Mouse (Mus musculus) limb, embryonic 14.5 days (tissue): Measurements from ENCODE around the gene Rbck1. TPM values are rescaled to one million over a fixed set of nuclear protein-coding genes. Genes with fewer than 3 reads are reported as not detected.
A peak's percentile ranks its signal among the peaks of the same experiment; 100 is the strongest.

Experiments
- ATAC-seq: fragments of 200-750 bp; cut with Nextera tagmentation; 2 replicates; pipeline ENCODE4 v1.8.0; 2017; ENCODE audit warnings: low read depth, moderate number of reproducible peaks, moderate TSS enrichment; ENCODE audit not compliant: low FRiP score
- DNase-seq: peaks from one replicate; pipeline ENCODE4 v3.0.0-alpha.2; 2015; ENCODE audit warnings: low spot score
- H3K27ac ChIP-seq: fragments of 300-500 bp; sonication (generic); replicated peaks from 2 replicates; pipeline ENCODE4 v1.5.1; 2014; ENCODE audit warnings: low read depth, mild to moderate bottlenecking, low read length, moderate library complexity, mixed read lengths
- H3K27me3 ChIP-seq: fragments of 300-500 bp; sonication (generic); 2 replicates; pipeline ENCODE4 v1.6.1; 2014; ENCODE audit warnings: low read length, mixed read lengths; ENCODE audit not compliant: control insufficient read depth, insufficient read depth
- H3K36me3 ChIP-seq: fragments of 300-500 bp; sonication (generic); 2 replicates; pipeline ENCODE4 v1.6.1; 2014; ENCODE audit warnings: mild to moderate bottlenecking, low read length, moderate library complexity, mixed read lengths; ENCODE audit not compliant: control insufficient read depth, insufficient read depth
- H3K4me1 ChIP-seq: fragments of 300-500 bp; sonication (generic); 2 replicates; pipeline ENCODE4 v1.6.1; 2014; ENCODE audit warnings: antibody characterized with exemption, low read length, mixed read lengths; ENCODE audit not compliant: control insufficient read depth, insufficient read depth
- H3K4me2 ChIP-seq: fragments of 300-500 bp; sonication (generic); replicated peaks from 2 replicates; pipeline ENCODE4 v1.6.1; 2014; ENCODE audit warnings: low read depth, mild to moderate bottlenecking, low read length, moderate library complexity; ENCODE audit not compliant: severe bottlenecking
- H3K4me3 ChIP-seq: fragments of 300-500 bp; sonication (generic); replicated peaks from 2 replicates; pipeline ENCODE4 v1.5.1; 2014; ENCODE audit warnings: low read length
- H3K9ac ChIP-seq: fragments of 300-500 bp; sonication (generic); 2 replicates; pipeline ENCODE4 v1.6.1; 2014; ENCODE audit warnings: mild to moderate bottlenecking, low read depth, low read length, moderate library complexity; ENCODE audit not compliant: severe bottlenecking
- H3K9me3 ChIP-seq: fragments of 300-500 bp; sonication (generic); 2 replicates; pipeline ENCODE4 v1.6.1; 2016; ENCODE audit warnings: low read length; ENCODE audit not compliant: control insufficient read depth
- POLR2A ChIP-seq: fragments of 200-500 bp; IDR thresholded peaks from 2 replicates; pipeline ENCODE4 v1.8.0; 2012; ENCODE audit warnings: inconsistent platforms, mild to moderate bottlenecking, moderate library complexity, borderline replicate concordance; ENCODE audit not compliant: insufficient read depth, insufficient read length; ENCODE audit errors: extremely low read depth
- WGBS: fragments of 180-500 bp; shearing (Covaris S2); extraction: QIAGEN DNeasy Blood & Tissue Kit; methylation state at CpG from one replicate; pipeline ENCODE4 v1.1.7; 2014; 5-methylcytosine and 5-hydroxymethylcytosine counted together
- polyA plus RNA-seq, 2 experiments: library from polyadenylated mRNA; depleted of rRNA in 1 of 2; stranded (reverse) in 1 of 2; unstranded in 1 of 2; fragments of >200 nt; fragmentation: Nextera tagmentation in 1 of 2; extraction: Ambion mirVana in 1 of 2; gene quantifications; 2 replicates each; pipeline versions ENCODE4 v1.2.1 to v1.2.3; 2012 to 2014

Gene Rbck1
- polyA plus RNA-seq, 2 experiments = 89.5 to 219 TPM

GRCm38 (mm10) chr2:152349205-152349604, 16.8 kb upstream of the Rbck1 start:
- DNase-seq (no peak), ATAC-seq (no peak)
- H3K36me3 ChIP-seq = no peaks in the 10 kb centered on the region
- 0 out of 2 replicates have a peak, but pooled peaks cover 2% of the 10 kb centered on the region for H3K4me1 ChIP-seq
- H3K27me3 ChIP-seq = no peaks in the 10 kb centered on the region
- TF ChIP-seq POLR2A = no peak
- H3K4me3 ChIP-seq = no peak overlapping the region
- no peak overlapping the region for H3K9ac ChIP-seq
- H3K4me2 ChIP-seq = no peak overlapping the region
- no peak overlapping the region for H3K27ac ChIP-seq
- WGBS = 75% methylated on average over 6 of the region's 6 CpGs
- H3K9me3 ChIP-seq = no peaks in the 10 kb centered on the region

GRCm38 (mm10) chr2:152347722-152348121, 15.3 kb upstream of the Rbck1 start:
- Histone ChIP-seq H3K27me3 (no peaks in the 10 kb centered on the region), H3K36me3 (no peaks in the 10 kb centered on the region), H3K9me3 (no peaks in the 10 kb centered on the region), H3K4me2 (no peak overlapping the region), H3K27ac (no peak overlapping the region), H3K4me1 (0 out of 2 replicates have a peak, but pooled peaks cover 2% of the 10 kb centered on the region), H3K4me3 (no peak overlapping the region), H3K9ac (no peak overlapping the region)
- 68% methylated on average over 2 of the region's 2 CpGs for WGBS
- DNase-seq = no peak
- ATAC-seq = no peak
- no peak for TF ChIP-seq POLR2A

GRCm38 (mm10) chr2:152346776-152347465, 14.5 kb upstream of the Rbck1 start:
- H3K4me1 ChIP-seq = 0 out of 2 replicates have a peak, but pooled peaks cover 2% of the 10 kb centered on the region
- no peak overlapping the region for H3K4me2 ChIP-seq
- ATAC-seq (no peak), DNase-seq (no peak)
- WGBS = 39% methylated on average over 9 of the region's 9 CpGs
- H3K27ac ChIP-seq = no peak overlapping the region
- no peak for TF ChIP-seq POLR2A
- H3K9me3 ChIP-seq = no peaks in the 10 kb centered on the region
- H3K9ac ChIP-seq = peak overlapping the region; percentile 2; the same call in 1 of the 2 replicates
- no peak overlapping the region for H3K4me3 ChIP-seq
- no peaks in the 10 kb centered on the region for H3K36me3 ChIP-seq
- no peaks in the 10 kb centered on the region for H3K27me3 ChIP-seq

GRCm38 (mm10) chr2:152345393-152345792, 12.9 kb upstream of the Rbck1 start:
- H3K27ac ChIP-seq = no peak overlapping the region
- ATAC-seq (no peak), DNase-seq (no peak)
- H3K4me1 ChIP-seq = 0 out of 2 replicates have a peak, but pooled peaks cover 2% of the 10 kb centered on the region
- no peak overlapping the region for H3K4me3 ChIP-seq
- H3K27me3 ChIP-seq = no peaks in the 10 kb centered on the region
- no peak overlapping the region for H3K9ac ChIP-seq
- no peak for TF ChIP-seq POLR2A
- H3K4me2 ChIP-seq = no peak overlapping the region
- H3K36me3 ChIP-seq = no peaks in the 10 kb centered on the region
- 55% methylated on average over 6 of the region's 6 CpGs for WGBS
- no peaks in the 10 kb centered on the region for H3K9me3 ChIP-seq

GRCm38 (mm10) chr2:152344909-152345308, 12.5 kb upstream of the Rbck1 start:
- no peaks in the 10 kb centered on the region for H3K9me3 ChIP-seq
- H3K9ac ChIP-seq = no peak overlapping the region
- no peaks in the 10 kb centered on the region for H3K27me3 ChIP-seq

GRCm38 (mm10) chr2:152344361-152344760, 11.9 kb upstream of the Rbck1 start:
- Histone ChIP-seq H3K4me2 (peak overlapping the region; percentile 88), H3K9me3 (no peaks in the 10 kb centered on the region), H3K27me3 (no peaks in the 10 kb centered on the region), H3K27ac (no peak overlapping the region), H3K4me1 (no peaks in the 10 kb centered on the region), H3K4me3 (peak overlapping the region; percentile 56), H3K9ac (peak overlapping the region; percentile 60), H3K36me3 (no peaks in the 10 kb centered on the region)
- ATAC-seq (no peak), DNase-seq (no peak)
- WGBS = 15% methylated on average over 10 of the region's 10 CpGs
- no peak for TF ChIP-seq POLR2A

More at GRCm38 (mm10) chr2:152344909-152345308, 12.5 kb upstream of the Rbck1 start:
- TF ChIP-seq POLR2A = no peak
- Histone ChIP-seq H3K4me2 (no peak overlapping the region), H3K4me3 (no peak overlapping the region), H3K4me1 (0 out of 2 replicates have a peak, but pooled peaks cover under 1% of the 10 kb centered on the region), H3K36me3 (no peaks in the 10 kb centered on the region), H3K27ac (no peak overlapping the region)
- ATAC-seq (no peak), DNase-seq (no peak)
- WGBS = 58% methylated on average over 5 of the region's 5 CpGs
